Mouse (Mus musculus): ENCODE measurements around the gene Plagl1. TPM values are rescaled to one million over a fixed set of nuclear protein-coding genes. Genes with fewer than 3 reads are reported as not detected.

Gene Plagl1
- total and polyA plus RNA-seq, 3 experiments, result not detected

DNA sequence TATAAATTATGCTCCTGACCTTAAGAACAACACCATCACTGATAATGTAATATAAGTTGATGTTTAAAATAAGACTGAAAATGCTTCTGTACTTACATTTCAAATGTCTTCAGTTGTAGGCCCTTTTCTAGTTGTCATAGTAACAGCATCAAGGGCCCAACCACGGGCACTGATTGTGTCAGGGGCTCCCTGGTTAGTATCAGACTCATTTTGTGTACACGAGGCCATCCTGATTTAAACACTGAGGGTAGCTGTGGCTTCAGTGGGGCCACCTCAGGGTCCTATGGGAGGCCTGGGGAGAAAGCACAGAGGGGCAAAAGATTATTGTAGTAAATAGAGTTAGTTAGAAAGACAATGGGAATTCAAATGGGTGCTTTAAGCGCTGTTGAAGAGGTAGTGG, 65.5 kb downstream of the Plagl1 start:
- H3K79me2 ChIP-seq (ENCODE audit: control insufficient read depth, insufficient read depth, low read length, poor library complexity), result no peaks in the 10 kb centered on the region
- no peak for DNase-seq (ENCODE audit: low read depth, low spot score)
- H3K27ac ChIP-seq (ENCODE audit: control insufficient read depth, low read depth, low read length), result no peak overlapping the region
- no peaks in the 10 kb centered on the region for H3K9me3 ChIP-seq (replicated peaks; ENCODE audit: insufficient read depth, low read length)
- peaks cover 0 to 4% of the 10 kb centered on the region in 2 experiments; a peak in 2 of 4 replicates for H3K27me3 ChIP-seq (ENCODE audit: control insufficient read depth in 1 of 2, insufficient read depth in 2 of 2, low read length in 2 of 2)
- no peak overlapping the region for H3K4me3 ChIP-seq (ENCODE audit: control insufficient read depth in 1 of 2, insufficient read depth in 1 of 2, low read depth in 2 of 2, low read length in 2 of 2)
- H3K36me3 ChIP-seq (ENCODE audit: control insufficient read depth in 1 of 2, insufficient read depth in 2 of 2, low read length in 2 of 2), result no peaks in the 10 kb centered on the region
- TF ChIP-seq EP300 (IDR thresholded peaks at IDR 0.05; ENCODE audit: low read depth in 1 of 2, low read length in 2 of 2), result no peak
- TF ChIP-seq UBTF (IDR thresholded peaks at IDR 0.05; ENCODE audit: borderline replicate concordance, insufficient read depth, low read depth, low read length), result no peak
- TF ChIP-seq SMC3 (IDR thresholded peaks at IDR 0.05; ENCODE audit: low read depth, low read length), result no peak
- no peak for TF ChIP-seq HCFC1 (IDR thresholded peaks at IDR 0.05; ENCODE audit: low read depth, low read length)
- no peak for TF ChIP-seq RCOR1 (IDR thresholded peaks at IDR 0.05; ENCODE audit: low read depth, low read length)
- no peak for TF ChIP-seq E2F4 (IDR thresholded peaks at IDR 0.05; ENCODE audit: borderline replicate concordance, low read depth, low read length)
- TF ChIP-seq CHD2 (IDR thresholded peaks at IDR 0.05; ENCODE audit: low read length), result no peak
- TF ChIP-seq MYB (IDR thresholded peaks at IDR 0.05; ENCODE audit: low read depth, low read length), result no peak
- no peak overlapping the region for H3K9ac ChIP-seq (ENCODE audit: control insufficient read depth, low read depth, low read length, poor library complexity, severe bottlenecking)
- H3K4me1 ChIP-seq (ENCODE audit: control insufficient read depth in 1 of 2, insufficient read depth in 2 of 2, low read length in 2 of 2), result no peaks in the 10 kb centered on the region

DNA sequence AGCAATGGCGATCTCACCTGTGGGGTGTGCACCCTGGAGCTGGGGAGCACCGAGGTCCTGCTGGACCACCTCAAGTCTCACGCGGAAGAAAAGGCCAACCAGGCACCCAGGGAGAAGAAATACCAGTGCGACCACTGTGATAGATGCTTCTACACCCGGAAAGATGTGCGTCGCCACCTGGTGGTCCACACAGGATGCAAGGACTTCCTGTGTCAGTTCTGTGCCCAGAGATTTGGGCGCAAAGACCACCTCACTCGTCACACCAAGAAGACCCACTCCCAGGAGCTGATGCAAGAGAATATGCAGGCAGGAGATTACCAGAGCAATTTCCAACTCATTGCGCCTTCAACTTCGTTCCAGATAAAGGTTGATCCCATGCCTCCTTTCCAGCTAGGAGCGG, 67.0 kb downstream of the Plagl1 start:
- TF ChIP-seq SMC3 (IDR thresholded peaks at IDR 0.05; ENCODE audit: low read depth, low read length), result peak; percentile 25; the same call in 1 of the 2 replicates
- no peak for TF ChIP-seq NRF1 (IDR thresholded peaks at IDR 0.05; ENCODE audit: insufficient read depth, low read depth, low read length, poor library complexity, severe bottlenecking)
- no peak for TF ChIP-seq POLR2AphosphoS2 (IDR thresholded peaks at IDR 0.05; ENCODE audit: low read length)
- TF ChIP-seq POLR2AphosphoS5 (IDR thresholded peaks at IDR 0.05; ENCODE audit: borderline replicate concordance, low read depth, low read length), result no peak
- TF ChIP-seq MAZ (IDR thresholded peaks at IDR 0.05; ENCODE audit: low read depth, low read length), result no peak
- peak in 2 of 3 experiments; percentile 33 to 39; a peak in 3 of 6 replicates for TF ChIP-seq CTCF (IDR thresholded peaks at IDR 0.05 in 2 of 3, conservative IDR thresholded peaks at IDR 0.05 in 1 of 3; ENCODE audit: control insufficient read depth in 1 of 3, insufficient read depth in 1 of 3, low read depth in 2 of 3, low read length in 3 of 3, poor library complexity in 1 of 3, severe bottlenecking in 1 of 3)
- Histone ChIP-seq H3K9ac (ENCODE audit: control insufficient read depth, low read depth, low read length, poor library complexity, severe bottlenecking) (no peak overlapping the region), H3K27ac (ENCODE audit: control insufficient read depth, low read depth, low read length) (no peak overlapping the region), H3K9me3 (replicated peaks; ENCODE audit: insufficient read depth, low read length) (no peaks in the 10 kb centered on the region), H3K4me3 (ENCODE audit: control insufficient read depth in 1 of 2, insufficient read depth in 1 of 2, low read depth in 2 of 2, low read length in 2 of 2) (no peak overlapping the region), H3K4me1 (ENCODE audit: control insufficient read depth in 1 of 2, insufficient read depth in 2 of 2, low read length in 2 of 2) (no peaks in the 10 kb centered on the region), H3K79me2 (ENCODE audit: control insufficient read depth, insufficient read depth, low read length, poor library complexity) (no peaks in the 10 kb centered on the region), H3K27me3 (ENCODE audit: control insufficient read depth in 1 of 2, insufficient read depth in 2 of 2, low read length in 2 of 2) (peaks cover 0 to 1% of the 10 kb centered on the region in 2 experiments; a peak in 1 of 4 replicates), H3K36me3 (ENCODE audit: control insufficient read depth in 1 of 2, insufficient read depth in 2 of 2, low read length in 2 of 2) (no peaks in the 10 kb centered on the region)
- peak; percentile 6 for DNase-seq (ENCODE audit: low read depth, low spot score)

DNA sequence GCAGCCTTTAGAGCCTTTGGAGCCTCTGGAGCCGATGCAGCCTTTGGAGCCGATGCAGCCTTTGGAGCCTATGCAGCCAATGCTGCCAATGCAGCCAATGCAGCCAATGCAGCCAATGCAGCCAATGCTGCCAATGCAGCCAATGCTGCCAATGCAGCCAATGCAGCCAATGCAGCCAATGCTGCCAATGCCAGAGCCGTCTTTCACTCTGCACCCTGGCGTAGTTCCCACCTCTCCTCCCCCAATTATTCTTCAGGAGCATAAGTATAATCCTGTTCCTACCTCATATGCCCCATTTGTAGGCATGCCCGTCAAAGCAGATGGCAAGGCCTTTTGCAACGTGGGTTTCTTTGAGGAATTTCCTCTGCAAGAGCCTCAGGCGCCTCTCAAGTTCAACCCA, 67.6 kb downstream of the Plagl1 start:
- no peak for TF ChIP-seq ZKSCAN1 (IDR thresholded peaks at IDR 0.05; ENCODE audit: low read depth, low read length)
- no peak for TF ChIP-seq USF1 (IDR thresholded peaks at IDR 0.05; ENCODE audit: low read depth, low read length)
- no peak for TF ChIP-seq SMC3 (IDR thresholded peaks at IDR 0.05; ENCODE audit: low read depth, low read length)
- no peak for TF ChIP-seq MYB (IDR thresholded peaks at IDR 0.05; ENCODE audit: low read depth, low read length)
- no peak for TF ChIP-seq E2F4 (IDR thresholded peaks at IDR 0.05; ENCODE audit: borderline replicate concordance, low read depth, low read length)
- TF ChIP-seq RAD21 (IDR thresholded peaks at IDR 0.05; ENCODE audit: low read depth, low read length), result no peak
- TF ChIP-seq POLR2AphosphoS2 (IDR thresholded peaks at IDR 0.05; ENCODE audit: low read length), result no peak
- TF ChIP-seq TAL1 (IDR thresholded peaks at IDR 0.05; ENCODE audit: low read length), result no peak
- no peak for TF ChIP-seq USF2 (IDR thresholded peaks at IDR 0.05; ENCODE audit: borderline replicate concordance in 1 of 2, insufficient read depth in 1 of 2, low read depth in 1 of 2, low read length in 2 of 2)
- TF ChIP-seq CTCF (IDR thresholded peaks at IDR 0.05 in 2 of 3, conservative IDR thresholded peaks at IDR 0.05 in 1 of 3; ENCODE audit: control insufficient read depth in 1 of 3, insufficient read depth in 1 of 3, low read depth in 2 of 3, low read length in 3 of 3, poor library complexity in 1 of 3, severe bottlenecking in 1 of 3), result no peak
- TF ChIP-seq NRF1 (IDR thresholded peaks at IDR 0.05; ENCODE audit: insufficient read depth, low read depth, low read length, poor library complexity, severe bottlenecking), result no peak
- no peak for TF ChIP-seq MYC (IDR thresholded peaks at IDR 0.05; ENCODE audit: low read depth, low read length)
- TF ChIP-seq GABPA (IDR thresholded peaks at IDR 0.05; ENCODE audit: low read depth, low read length), result no peak
- TF ChIP-seq NELFE (IDR thresholded peaks at IDR 0.05; ENCODE audit: low read depth, low read length), result no peak
- no peak for TF ChIP-seq KAT2A (conservative IDR thresholded peaks at IDR 0.05; ENCODE audit: low read depth, low read length)
- TF ChIP-seq HCFC1 (IDR thresholded peaks at IDR 0.05; ENCODE audit: low read depth, low read length), result no peak
- Histone ChIP-seq H3K79me2 (ENCODE audit: control insufficient read depth, insufficient read depth, low read length, poor library complexity) (no peaks in the 10 kb centered on the region), H3K4me1 (ENCODE audit: control insufficient read depth in 1 of 2, insufficient read depth in 2 of 2, low read length in 2 of 2) (no peaks in the 10 kb centered on the region), H3K27ac (ENCODE audit: control insufficient read depth, low read depth, low read length) (no peak overlapping the region), H3K9me3 (replicated peaks; ENCODE audit: insufficient read depth, low read length) (no peaks in the 10 kb centered on the region), H3K4me3 (ENCODE audit: control insufficient read depth in 1 of 2, insufficient read depth in 1 of 2, low read depth in 2 of 2, low read length in 2 of 2) (no peak overlapping the region), H3K27me3 (ENCODE audit: control insufficient read depth in 1 of 2, insufficient read depth in 2 of 2, low read length in 2 of 2) (peaks cover 0 to 1% of the 10 kb centered on the region in 2 experiments; a peak in 1 of 4 replicates), H3K9ac (ENCODE audit: control insufficient read depth, low read depth, low read length, poor library complexity, severe bottlenecking) (no peak overlapping the region), H3K36me3 (ENCODE audit: control insufficient read depth in 1 of 2, insufficient read depth in 2 of 2, low read length in 2 of 2) (no peaks in the 10 kb centered on the region)
- DNase-seq (ENCODE audit: low read depth, low spot score), result no peak
